Mouse (Mus musculus) hindbrain, embryonic 15.5 days (tissue): ENCODE data around the gene Asna1. TPM values are rescaled to one million over a fixed set of nuclear protein-coding genes. Genes with fewer than 3 reads are reported as not detected.
A peak's percentile ranks its signal among the peaks of the same experiment; 100 is the strongest.

Experiments used
- ATAC-seq: fragments of 200-750 bp; cut with Nextera tagmentation; 2 replicates; pipeline ENCODE4 v1.8.0; 2017; ENCODE audit warnings: low read depth, moderate number of reproducible peaks, moderate TSS enrichment; ENCODE audit not compliant: low FRiP score
- H3K27ac ChIP-seq: fragments of 300-500 bp; sonication (generic); replicated peaks from 2 replicates; pipeline ENCODE4 v1.5.1; 2015; ENCODE audit warnings: mild to moderate bottlenecking, inconsistent platforms
- H3K27me3 ChIP-seq: fragments of 300-500 bp; sonication (generic); 2 replicates; pipeline ENCODE4 v1.6.1; 2015; ENCODE audit warnings: control low read depth, inconsistent platforms
- H3K36me3 ChIP-seq: fragments of 300-500 bp; sonication (generic); 2 replicates; pipeline ENCODE4 v1.6.1; 2015; ENCODE audit warnings: control low read depth, inconsistent platforms
- H3K4me1 ChIP-seq: fragments of 300-500 bp; sonication (generic); replicated peaks from 2 replicates; pipeline ENCODE4 v1.6.1; 2015; ENCODE audit warnings: control low read depth, inconsistent platforms
- H3K4me2 ChIP-seq: fragments of 300-500 bp; sonication (generic); 2 replicates; pipeline ENCODE4 v1.6.1; 2015; ENCODE audit warnings: moderate library complexity, mild to moderate bottlenecking, inconsistent platforms
- H3K4me3 ChIP-seq: fragments of 300-500 bp; sonication (generic); 2 replicates; pipeline ENCODE4 v1.5.1; 2015; ENCODE audit warnings: mild to moderate bottlenecking, inconsistent platforms
- H3K9ac ChIP-seq: fragments of 300-500 bp; sonication (generic); 2 replicates; pipeline ENCODE4 v1.6.1; 2015; ENCODE audit warnings: inconsistent platforms
- H3K9me3 ChIP-seq: fragments of 300-500 bp; sonication (generic); 2 replicates; pipeline ENCODE4 v1.6.1; 2016; ENCODE audit warnings: control low read depth, inconsistent platforms
- WGBS: fragments of 180-500 bp; shearing (Covaris S2); methylation state at CpG from one replicate; pipeline ENCODE4 v1.1.7; 2015; 5-methylcytosine and 5-hydroxymethylcytosine counted together
- polyA plus RNA-seq: library from polyadenylated mRNA; unstranded; fragments of >200 nt; fragmentation: Nextera tagmentation; extraction: Ambion mirVana; gene quantifications from 2 replicates; pipeline ENCODE4 v1.2.1, GENCODE M21; 2015

Gene Asna1
- polyA plus RNA-seq = 148 and 159 TPM in 2 replicates

- peak; percentile 89 for ATAC-seq
- 6% methylated on average over 30 of the region's 30 CpGs for WGBS
- peak within 1 kb of the TSS; percentile 98 for H3K4me3 ChIP-seq
- H3K36me3 ChIP-seq = peaks cover 28% of the 10 kb centered on the region
- H3K9ac ChIP-seq = peak within 1 kb of the TSS; percentile 79
- peaks cover 41% of the 10 kb centered on the region for H3K4me1 ChIP-seq
- peak within 1 kb of the TSS; percentile 90 for H3K4me2 ChIP-seq
- H3K27me3 ChIP-seq = no peaks in the 10 kb centered on the region
- H3K27ac ChIP-seq = peak within 1 kb of the TSS; percentile 77
- no peaks in the 10 kb centered on the region for H3K9me3 ChIP-seq
Observed at GRCm38 (mm10) chr8:85025098-85025932, at the start of gene Asna1. Gene Asna1 (minus strand): TSS chr8:85025281.

GRCm38 (mm10) chr8:85074617-85075016, 49.5 kb upstream of the Asna1 start:
- H3K27ac ChIP-seq = no peak overlapping the region
- ATAC-seq = no peak
- no peak overlapping the region for H3K4me3 ChIP-seq
- H3K9me3 ChIP-seq = no peaks in the 10 kb centered on the region
- peaks cover 24% of the 10 kb centered on the region for H3K4me1 ChIP-seq
- H3K36me3 ChIP-seq = peaks cover 47% of the 10 kb centered on the region
- 96% methylated on average over 10 of the region's 10 CpGs for WGBS
- no peak overlapping the region for H3K4me2 ChIP-seq
- no peaks in the 10 kb centered on the region for H3K27me3 ChIP-seq
- H3K9ac ChIP-seq = no peak overlapping the region

- Histone ChIP-seq H3K27me3 (no peaks in the 10 kb centered on the region), H3K4me2 (no peak overlapping the region), H3K36me3 (peaks cover 47% of the 10 kb centered on the region), H3K9ac (no peak overlapping the region), H3K4me3 (no peak overlapping the region), H3K9me3 (no peaks in the 10 kb centered on the region), H3K4me1 (peaks cover 21% of the 10 kb centered on the region), H3K27ac (no peak overlapping the region)
- no peak for ATAC-seq
- WGBS = 89% methylated on average over 10 of the region's 10 CpGs
Observed at GRCm38 (mm10) chr8:85074167-85074566, 49.1 kb upstream of the Asna1 start.

GRCm38 (mm10) chr8:85073041-85073612, 48.0 kb upstream of the Asna1 start:
- no peak overlapping the region for H3K27ac ChIP-seq
- H3K4me2 ChIP-seq = peak overlapping the region; percentile 79; the same call in 1 of the 2 replicates
- no peaks in the 10 kb centered on the region for H3K27me3 ChIP-seq
- H3K36me3 ChIP-seq = peaks cover 40% of the 10 kb centered on the region
- H3K4me1 ChIP-seq = peaks cover 21% of the 10 kb centered on the region
- no peak for ATAC-seq
- H3K9ac ChIP-seq = no peak overlapping the region
- no peaks in the 10 kb centered on the region for H3K9me3 ChIP-seq
- no peak overlapping the region for H3K4me3 ChIP-seq
- WGBS = 95% methylated on average over 15 of the region's 15 CpGs

DNA sequence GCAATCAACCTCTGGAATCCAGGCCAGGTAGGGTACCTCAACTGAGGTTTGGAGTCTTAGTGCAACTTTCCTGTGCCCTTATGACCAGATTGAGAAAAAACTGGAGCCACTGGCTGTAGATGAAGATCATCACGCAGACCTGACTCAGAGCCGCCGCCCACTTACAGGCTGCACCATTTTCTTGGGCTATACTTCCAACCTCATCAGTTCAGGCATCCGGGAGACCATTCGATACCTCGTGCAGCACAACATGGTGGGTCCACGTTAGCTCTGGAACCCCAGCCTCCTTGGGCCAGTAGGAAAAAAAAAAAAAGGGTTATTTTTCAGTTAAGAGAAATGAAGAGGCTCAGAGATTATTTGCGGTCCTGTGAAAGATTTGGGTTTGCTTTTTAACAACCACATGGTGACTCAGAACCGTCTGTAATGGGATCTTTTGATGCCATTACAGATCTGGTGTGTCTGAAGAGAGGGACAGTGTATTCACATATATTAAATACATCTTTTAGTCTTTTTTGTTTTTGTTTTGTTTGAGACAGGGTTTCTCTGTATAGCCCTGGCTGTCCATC, 47.4 kb upstream of the Asna1 start:
- H3K36me3 ChIP-seq = peaks cover 38% of the 10 kb centered on the region
- H3K4me2 ChIP-seq = peak overlapping the region; percentile 79
- peaks cover 21% of the 10 kb centered on the region for H3K4me1 ChIP-seq
- 43% methylated on average over 9 of the region's 9 CpGs for WGBS
- ATAC-seq = no peak
- H3K27ac ChIP-seq = peak overlapping the region; percentile 95
- no peaks in the 10 kb centered on the region for H3K9me3 ChIP-seq
- H3K4me3 ChIP-seq = peak overlapping the region; percentile 90
- H3K9ac ChIP-seq = peak overlapping the region; percentile 79
- no peaks in the 10 kb centered on the region for H3K27me3 ChIP-seq

DNA sequence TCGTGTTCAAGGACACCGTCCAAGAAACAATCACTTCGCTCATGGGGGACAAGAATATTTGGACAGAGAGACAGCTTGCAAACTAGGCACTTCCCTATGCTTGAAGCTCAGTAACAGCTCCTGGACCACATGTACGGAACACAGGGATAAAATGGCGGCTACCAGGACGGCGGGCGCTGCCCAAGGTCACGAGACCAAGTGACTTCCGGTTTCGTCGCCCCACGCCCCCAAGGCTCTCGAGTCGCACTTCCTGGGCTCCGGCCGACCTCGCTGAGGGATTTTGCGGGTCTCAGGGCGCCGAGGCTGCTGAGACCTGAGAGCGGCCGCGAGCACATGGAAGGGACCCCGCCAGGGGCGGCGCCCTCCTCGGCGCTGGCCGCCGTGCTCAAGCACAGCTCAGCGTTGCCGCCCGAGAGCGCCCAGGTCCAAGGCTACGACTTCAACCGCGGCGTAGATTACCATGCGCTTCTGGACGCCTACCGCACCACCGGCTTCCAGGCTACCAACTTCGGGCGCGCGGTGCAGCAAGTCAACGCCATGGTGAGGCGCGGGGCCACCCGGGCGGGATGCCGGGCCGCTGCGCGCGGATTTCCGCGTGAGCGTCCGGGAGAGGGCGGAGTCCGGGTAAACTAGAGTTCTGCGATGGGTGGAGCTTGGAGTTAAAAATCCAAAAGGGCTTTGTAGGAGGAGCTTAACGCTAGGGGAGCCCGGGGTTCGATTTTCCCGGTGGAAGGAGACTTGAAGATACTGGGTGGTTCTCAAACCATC, 46.6 kb upstream of the Asna1 start, which contains the start of gene Dhps:
Dhps (plus strand) TSS at position 244 of the 768 bp plus-strand sequence.
- Histone ChIP-seq H3K9ac (peak within 1 kb of the TSS; percentile 79), H3K27ac (peak within 1 kb of the TSS; percentile 95), H3K4me2 (peak within 1 kb of the TSS; percentile 79), H3K36me3 (peaks cover 38% of the 10 kb centered on the region), H3K27me3 (no peaks in the 10 kb centered on the region), H3K4me3 (peak within 1 kb of the TSS; percentile 90), H3K4me1 (peaks cover 21% of the 10 kb centered on the region), H3K9me3 (no peaks in the 10 kb centered on the region)
- WGBS = under 1% methylated on average over 68 of the region's 68 CpGs
- peak; percentile 89 for ATAC-seq

- 82% methylated on average over 5 of the region's 5 CpGs for WGBS
- no peaks in the 10 kb centered on the region for H3K27me3 ChIP-seq
- H3K9me3 ChIP-seq = no peaks in the 10 kb centered on the region
- H3K36me3 ChIP-seq = peaks cover 38% of the 10 kb centered on the region
- H3K4me3 ChIP-seq = peak overlapping the region; percentile 90
- peaks cover 21% of the 10 kb centered on the region for H3K4me1 ChIP-seq
- H3K9ac ChIP-seq = no peak overlapping the region
- H3K4me2 ChIP-seq = peak overlapping the region; percentile 79
- peak overlapping the region; percentile 95 for H3K27ac ChIP-seq
- no peak for ATAC-seq
Observed at GRCm38 (mm10) chr8:85071041-85071440, 46.0 kb upstream of the Asna1 start.

- peaks cover 30% of the 10 kb centered on the region for H3K36me3 ChIP-seq
- no peak within 1 kb of the TSS for H3K9ac ChIP-seq
Observed at GRCm38 (mm10) chr8:85067982-85068381, 42.9 kb upstream of the Asna1 start, which contains the start of gene Gm5741. Gene Gm5741 (minus strand): TSS chr8:85067982.

GRCm38 (mm10) chr8:85067155-85067554, 42.1 kb upstream of the Asna1 start:
- H3K9me3 ChIP-seq = no peaks in the 10 kb centered on the region
- no peaks in the 10 kb centered on the region for H3K27me3 ChIP-seq
- H3K27ac ChIP-seq = no peak overlapping the region
- no peak overlapping the region for H3K9ac ChIP-seq
- ATAC-seq = no peak
- peaks cover 30% of the 10 kb centered on the region for H3K36me3 ChIP-seq
- WGBS = 97% methylated on average over 2 of the region's 2 CpGs
- peaks cover 13% of the 10 kb centered on the region for H3K4me1 ChIP-seq
- no peak overlapping the region for H3K4me2 ChIP-seq
- H3K4me3 ChIP-seq = no peak overlapping the region

More at GRCm38 (mm10) chr8:85067982-85068381, 42.9 kb upstream of the Asna1 start, which contains the start of gene Gm5741:
- no peaks in the 10 kb centered on the region for H3K27me3 ChIP-seq
- no peak within 1 kb of the TSS for H3K4me3 ChIP-seq
- H3K4me1 ChIP-seq = peaks cover 17% of the 10 kb centered on the region
- no peaks in the 10 kb centered on the region for H3K9me3 ChIP-seq
- H3K27ac ChIP-seq = no peak within 1 kb of the TSS
- H3K4me2 ChIP-seq = no peak within 1 kb of the TSS
- ATAC-seq = no peak

DNA sequence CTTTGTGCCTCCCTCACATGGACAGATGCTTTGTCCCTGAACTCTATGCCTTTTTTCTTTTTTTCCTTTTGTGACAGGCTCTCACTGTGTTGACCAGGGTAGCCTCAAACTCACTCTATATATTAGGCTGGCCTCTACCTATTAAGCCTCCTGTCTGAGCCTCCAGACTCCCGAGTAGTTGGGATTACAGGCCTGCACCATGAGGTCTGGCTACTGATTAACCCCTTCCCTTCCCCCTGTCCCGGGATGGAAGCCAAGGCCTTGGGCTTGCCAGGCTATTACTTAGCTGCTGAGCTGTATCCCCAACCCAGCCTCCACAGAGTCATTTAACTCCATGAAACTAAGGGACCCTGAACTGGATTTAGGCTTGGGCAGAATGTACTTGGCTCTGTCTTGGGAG, 40.1 kb upstream of the Asna1 start:
- 34% methylated on average over 2 of the region's 2 CpGs for WGBS
- Histone ChIP-seq H3K4me1 (peaks cover 22% of the 10 kb centered on the region), H3K4me3 (no peak overlapping the region), H3K36me3 (peaks cover 30% of the 10 kb centered on the region), H3K27ac (no peak overlapping the region), H3K4me2 (no peak overlapping the region), H3K9me3 (no peaks in the 10 kb centered on the region), H3K9ac (no peak overlapping the region), H3K27me3 (no peaks in the 10 kb centered on the region)
- no peak for ATAC-seq

GRCm38 (mm10) chr8:85062603-85063002, 37.5 kb upstream of the Asna1 start:
- H3K9me3 ChIP-seq = no peaks in the 10 kb centered on the region
- no peak overlapping the region for H3K27ac ChIP-seq
- H3K4me2 ChIP-seq = no peak overlapping the region
- H3K9ac ChIP-seq = no peak overlapping the region
- H3K4me1 ChIP-seq = peaks cover 26% of the 10 kb centered on the region
- WGBS = 97% methylated on average over 4 of the region's 4 CpGs
- no peak for ATAC-seq
- H3K4me3 ChIP-seq = no peak overlapping the region
- peaks cover 28% of the 10 kb centered on the region for H3K36me3 ChIP-seq
- no peaks in the 10 kb centered on the region for H3K27me3 ChIP-seq
